Mouse (Mus musculus): ENCODE data around the gene Efna5.

- TF ChIP-seq CTCF (IDR thresholded peaks at IDR 0.05; ENCODE audit: control insufficient read depth, insufficient read depth, insufficient replicate concordance, low read depth, low read length) (no peak), POLR2A (IDR thresholded peaks at IDR 0.05; ENCODE audit: control insufficient read depth, low read depth, low read length) (no peak)
Measured at GRCm38 (mm10) chr17:62624804-62625645, 256.1 kb downstream of the Efna5 start.

Measured in testis, adult 2 months (tissue).